Mouse (Mus musculus) spleen, postnatal 36 days (tissue): Measurements from ENCODE around the gene Mdga2.

ENCODE experiments used
- DNase-seq, 2 experiments: peaks; one replicate each; pipeline ENCODE4 v3.0.0; 2022; ENCODE audit warnings: low spot score in 2 of 2, mixed read lengths in 1 of 2

The Mdga2 gene

GRCm38 (mm10) chr12:67056621-67057020 is 165.7 kb downstream of the Mdga2 start:
- DNase-seq, result no peak

DNA sequence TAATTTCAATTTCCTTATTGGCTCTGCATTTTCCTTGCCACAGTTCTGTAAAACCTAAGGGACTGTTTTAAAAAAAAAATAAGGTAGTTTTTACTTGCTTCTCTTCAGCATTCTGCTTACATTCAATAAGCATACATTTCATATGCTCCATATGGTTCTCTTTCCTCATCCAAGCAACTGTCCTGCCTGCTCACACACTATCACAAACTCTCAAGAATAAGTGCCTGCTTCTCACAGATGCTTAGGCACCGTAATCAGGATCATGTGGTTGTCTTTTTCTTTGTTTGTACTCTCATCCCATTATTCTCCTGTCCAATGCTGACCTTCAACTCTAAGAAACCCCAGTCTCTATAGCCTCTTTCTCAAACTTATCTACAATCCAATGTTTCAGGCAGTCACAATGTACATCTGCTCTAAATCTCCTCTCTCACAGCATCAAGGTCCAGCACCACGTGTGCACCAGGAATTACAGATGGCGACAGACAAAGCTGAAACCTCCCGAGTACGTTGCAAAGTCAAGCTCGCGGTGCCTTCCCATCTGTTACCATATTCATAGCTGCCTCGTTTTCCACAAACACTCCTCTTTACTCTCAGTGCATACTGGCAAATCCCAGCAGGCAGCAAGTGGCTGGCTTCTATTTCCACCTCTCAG is 177.1 kb downstream of the Mdga2 start:
- DNase-seq, result no peak

DNA sequence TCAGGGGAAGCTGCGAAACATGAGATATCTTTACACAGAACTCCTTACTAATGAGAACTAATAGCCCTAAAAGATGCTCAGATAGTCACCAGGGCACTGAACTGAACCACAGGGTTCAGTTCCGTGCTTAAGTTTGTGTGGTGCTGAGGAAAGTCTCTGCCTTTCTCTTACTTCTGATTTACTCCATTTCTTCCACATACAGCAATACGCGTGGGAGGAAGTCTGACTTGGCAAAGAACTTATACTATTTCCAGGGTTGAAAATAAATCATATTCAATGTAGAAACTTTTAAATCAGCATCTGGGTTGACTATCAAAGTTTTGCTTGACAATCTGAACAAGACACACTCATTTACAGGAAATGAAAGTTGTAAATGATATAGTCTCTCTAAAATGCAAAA is 180.5 kb downstream of the Mdga2 start:
- no peak for DNase-seq

- DNase-seq, result no peak
Measured at GRCm38 (mm10) chr12:67035509-67036261, 186.7 kb downstream of the Mdga2 start.

DNA sequence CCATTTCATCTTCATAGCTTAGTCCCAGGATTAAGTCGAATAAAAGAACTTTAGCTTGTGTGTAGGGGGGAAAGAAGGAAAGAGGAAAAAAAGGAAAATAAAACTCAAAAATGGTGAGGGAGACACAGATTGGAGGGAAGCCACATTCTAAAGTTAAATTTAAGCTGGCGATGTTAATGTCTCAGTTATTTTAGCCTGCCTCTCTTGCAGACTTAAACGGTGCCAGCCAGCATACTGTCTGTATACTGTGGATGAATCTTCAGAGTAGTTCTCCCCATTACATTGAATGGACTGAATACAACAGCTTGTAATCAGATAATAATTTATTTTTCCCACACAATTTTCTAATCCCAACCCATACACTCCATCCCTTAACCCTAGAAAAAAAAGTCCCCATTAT is 205.2 kb downstream of the Mdga2 start:
- DNase-seq, result no peak

- DNase-seq, result no peak
Measured at GRCm38 (mm10) chr12:67011368-67011767, 211.0 kb downstream of the Mdga2 start.

DNA sequence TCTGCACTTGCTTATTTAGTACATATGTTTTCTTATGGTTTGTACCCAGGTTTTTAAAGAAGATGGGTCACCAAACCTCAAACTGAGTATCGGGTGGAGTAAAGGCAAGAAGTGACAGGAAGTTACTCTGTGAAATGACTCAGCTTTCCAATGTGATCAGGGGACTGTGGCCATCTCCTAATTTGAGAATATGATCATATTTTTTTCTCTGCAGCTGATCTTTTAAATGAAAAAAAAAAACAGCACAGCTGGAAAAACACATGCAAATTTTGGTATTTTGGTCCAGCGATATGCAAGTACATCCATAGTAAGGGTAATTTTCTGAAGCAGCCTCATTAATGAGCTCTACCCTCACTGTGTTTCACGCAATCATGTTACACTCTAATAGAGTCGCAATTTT is 212.0 kb downstream of the Mdga2 start:
- DNase-seq, result no peak

DNA sequence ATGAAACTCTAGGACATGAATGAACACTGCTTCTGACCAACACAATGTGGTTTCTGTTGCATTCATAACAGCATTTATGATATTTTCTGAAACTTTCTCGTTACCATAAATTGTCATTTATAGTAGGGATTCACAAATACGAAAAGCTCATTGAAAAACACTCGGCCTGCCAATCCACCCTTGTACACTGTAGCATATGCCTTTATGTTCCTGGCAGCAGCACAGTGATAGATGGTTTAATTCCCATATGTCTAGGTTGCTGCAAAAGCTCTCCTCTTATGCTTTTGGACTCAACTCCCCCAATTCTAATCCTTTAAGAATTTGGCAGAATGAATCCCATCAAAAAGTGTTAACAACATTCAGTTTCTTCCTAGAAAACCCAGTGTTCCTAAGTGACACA is 213.2 kb downstream of the Mdga2 start:
- no peak for DNase-seq

- no peak for DNase-seq
Measured at GRCm38 (mm10) chr12:66954129-66954528, 268.2 kb downstream of the Mdga2 start.

- no peak for DNase-seq
Measured at GRCm38 (mm10) chr12:66915741-66916140, 306.6 kb downstream of the Mdga2 start.

- no peak for DNase-seq
Measured at GRCm38 (mm10) chr12:66899366-66899765, 323.0 kb downstream of the Mdga2 start.

GRCm38 (mm10) chr12:66896790-66897189 is 325.6 kb downstream of the Mdga2 start:
- no peak for DNase-seq

DNA sequence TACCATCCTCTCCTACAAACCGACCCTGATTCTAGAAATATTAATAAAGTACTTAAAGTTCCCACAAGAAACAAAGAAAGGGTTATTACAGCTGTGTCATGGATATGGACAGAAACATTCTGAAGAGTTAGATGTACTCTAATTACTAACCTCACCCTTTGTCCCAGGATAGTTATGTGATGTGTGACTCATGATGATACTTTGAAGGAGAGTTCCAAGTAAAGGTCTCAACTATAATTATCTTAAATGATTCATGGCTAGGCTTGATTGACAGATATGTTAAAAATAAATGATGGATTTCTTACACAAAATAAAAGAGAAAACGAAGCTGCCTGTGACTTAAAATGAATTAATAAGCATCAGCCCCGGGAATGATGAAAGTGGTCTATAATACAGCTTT is 332.1 kb downstream of the Mdga2 start:
- no peak for DNase-seq

DNA sequence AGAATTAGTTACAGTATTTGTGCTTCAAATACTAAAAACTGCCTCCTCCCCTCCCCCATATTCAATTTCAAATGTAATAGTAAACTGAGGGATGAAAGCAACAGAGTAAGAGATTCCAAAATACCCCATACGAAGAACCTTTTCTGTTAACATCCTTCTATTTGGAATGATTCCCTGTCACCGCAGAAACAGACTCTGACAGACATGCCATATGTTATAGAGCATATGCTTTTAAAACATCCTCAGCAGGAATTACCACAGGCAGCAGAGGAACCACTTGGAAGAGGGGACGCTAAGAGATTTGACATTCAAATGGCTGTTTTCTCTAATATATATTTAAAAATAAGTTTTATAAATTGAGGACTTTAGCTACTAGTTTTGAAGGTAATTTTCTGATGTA is 333.1 kb downstream of the Mdga2 start:
- DNase-seq, result no peak

DNA sequence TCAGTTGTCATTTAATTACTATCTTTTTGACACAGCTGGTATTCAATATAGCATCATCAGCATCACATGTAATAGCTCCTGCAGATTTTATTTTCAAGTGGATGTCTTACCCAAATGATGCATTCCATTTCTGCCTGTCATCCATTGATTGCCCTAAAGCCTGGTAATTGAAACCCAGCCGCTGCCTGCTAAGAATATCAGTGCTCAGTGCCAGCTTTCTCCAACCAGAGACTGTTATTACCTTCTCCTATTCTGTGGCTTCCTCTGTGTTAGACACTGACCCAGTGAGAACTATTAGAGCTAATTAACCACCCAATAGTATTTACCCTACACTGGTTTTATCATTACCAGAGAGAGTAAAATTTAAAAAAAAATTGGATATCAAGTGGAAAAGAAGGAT is 333.7 kb downstream of the Mdga2 start:
- DNase-seq, result no peak

- DNase-seq, result no peak
Measured at GRCm38 (mm10) chr12:66866199-66866598, 356.1 kb downstream of the Mdga2 start.

DNA sequence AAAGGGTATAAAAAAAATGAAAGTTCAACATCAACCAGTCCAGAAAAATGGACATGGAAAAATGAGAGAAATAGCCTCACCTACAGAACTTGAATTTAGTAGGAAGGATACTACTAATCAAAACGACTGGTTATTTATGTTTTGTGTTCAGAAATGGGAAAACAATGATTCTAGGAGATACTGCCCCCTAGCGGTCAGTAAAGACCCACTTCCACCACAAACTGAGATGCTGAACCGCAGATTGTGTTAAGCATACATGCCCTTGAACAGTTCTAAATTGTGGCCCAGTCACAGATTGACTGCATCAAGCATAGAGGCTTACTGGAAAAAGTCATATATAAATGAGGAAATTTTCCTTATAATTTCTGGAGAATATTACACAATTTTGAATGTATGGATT is 369.2 kb downstream of the Mdga2 start:
- no peak for DNase-seq

DNA sequence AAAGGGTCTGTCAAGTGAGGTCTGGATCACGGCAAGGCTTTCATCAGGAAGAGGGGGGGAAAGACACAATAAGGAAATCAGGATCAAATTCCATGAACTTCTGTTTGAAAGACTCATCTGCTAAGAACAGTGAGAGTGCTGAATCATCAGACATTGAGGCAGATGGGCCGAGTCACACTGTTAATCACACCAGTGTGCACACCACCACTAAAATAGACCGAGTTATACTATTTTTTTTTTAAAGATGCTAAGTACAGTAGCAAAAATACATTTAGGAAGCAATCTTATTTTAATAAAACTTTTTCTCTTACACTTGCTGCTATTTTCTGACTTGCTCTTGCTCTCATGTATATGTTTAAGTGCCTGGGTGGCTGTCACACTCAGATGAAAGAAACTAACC is 382.0 kb downstream of the Mdga2 start:
- DNase-seq, result no peak

GRCm38 (mm10) chr12:66755653-66756052 is 466.7 kb downstream of the Mdga2 start:
- no peak for DNase-seq

DNA sequence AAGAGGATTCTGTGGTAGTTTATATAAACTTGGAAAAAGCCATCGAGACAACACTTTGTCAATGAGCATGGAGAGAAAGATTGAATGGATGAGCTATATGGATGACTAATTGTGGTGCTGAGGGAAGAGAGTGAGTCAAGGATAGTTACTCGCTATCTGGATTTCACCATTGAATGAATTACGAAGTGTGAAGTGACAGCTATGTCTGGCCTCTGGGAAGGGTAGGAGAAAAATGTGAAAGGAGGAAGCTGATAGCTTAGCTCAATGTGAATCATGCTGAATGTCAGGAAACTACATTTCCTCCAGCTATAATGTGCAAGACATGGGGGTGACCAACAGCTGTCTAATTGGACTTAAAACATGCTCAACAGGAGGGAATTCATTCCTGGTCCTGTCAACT is 487.8 kb downstream of the Mdga2 start:
- DNase-seq, result no peak

DNA sequence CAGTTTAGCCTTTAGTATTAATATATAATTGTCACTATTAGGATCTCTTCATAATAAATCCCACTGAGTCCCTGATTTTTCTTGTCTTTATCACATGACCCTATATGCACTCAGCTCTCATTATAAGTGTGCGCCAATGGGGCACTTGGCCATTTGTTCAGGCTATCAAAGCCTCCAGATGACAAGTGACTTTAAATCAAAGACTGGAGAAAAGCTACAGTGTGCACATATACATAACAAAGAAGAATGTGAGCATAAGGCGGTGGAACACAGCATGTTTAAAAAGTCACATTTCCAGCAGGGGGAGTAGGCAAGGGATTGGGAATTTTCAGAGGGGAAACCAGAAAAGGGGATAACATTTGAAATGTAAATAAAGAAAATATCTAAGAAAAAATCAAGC is 497.9 kb downstream of the Mdga2 start:
- DNase-seq, result no peak

DNA sequence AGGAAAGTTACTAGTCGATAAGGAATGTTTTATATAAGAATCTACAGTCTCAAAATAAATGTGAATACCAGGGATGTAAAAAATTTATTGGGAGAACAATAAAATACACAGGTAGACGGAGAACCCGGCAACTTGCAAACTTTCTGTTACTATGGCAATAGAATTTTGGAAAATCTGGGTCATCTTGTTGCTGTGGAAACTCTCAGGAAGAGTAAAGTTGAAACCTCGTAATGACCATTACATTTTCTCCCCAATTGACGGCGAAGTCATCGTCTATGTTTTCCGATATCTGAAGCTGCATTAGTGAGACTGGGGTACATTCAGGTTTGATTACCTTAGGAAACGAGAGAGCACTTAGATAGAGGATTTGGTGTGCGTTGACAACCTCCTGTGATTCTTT is 514.0 kb downstream of the Mdga2 start:
- DNase-seq, result no peak

DNA sequence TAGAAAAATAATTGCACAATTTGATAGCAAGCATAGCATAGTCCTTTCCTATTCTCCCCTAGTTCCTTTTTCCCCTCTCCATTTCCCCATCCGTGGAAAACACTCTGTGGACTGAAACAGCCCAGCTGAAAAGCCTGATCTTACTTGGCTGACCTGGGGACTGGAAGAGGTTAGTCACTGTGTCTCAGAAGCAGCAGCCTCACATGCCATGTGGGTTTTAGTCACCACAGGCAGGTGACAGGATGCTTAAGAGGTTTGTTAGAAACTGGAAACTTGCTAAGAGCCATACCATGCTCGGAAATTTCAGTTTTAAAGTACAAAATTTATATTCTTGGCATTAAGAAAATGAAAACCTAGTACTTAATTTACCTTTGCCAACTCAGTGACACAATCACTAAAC is 514.9 kb downstream of the Mdga2 start:
- no peak for DNase-seq

DNA sequence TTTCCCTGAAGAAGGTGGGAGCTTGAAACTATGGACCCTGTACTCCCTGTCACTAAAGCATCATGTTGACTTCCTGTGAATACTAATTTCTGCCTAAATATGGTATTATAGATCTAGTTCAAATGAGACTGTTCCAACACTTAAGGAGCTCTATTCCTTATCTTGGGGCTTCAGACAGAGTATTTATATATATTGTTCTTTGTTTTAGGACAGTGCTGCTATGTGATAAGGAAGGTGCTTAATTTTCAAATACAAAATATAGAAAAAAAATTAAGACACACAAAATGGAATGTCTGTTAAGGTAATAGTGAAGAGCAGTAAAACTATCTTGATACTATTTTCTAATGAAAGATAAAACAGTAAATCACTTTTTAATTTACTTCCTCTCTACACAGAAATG is 517.3 kb downstream of the Mdga2 start:
- no peak for DNase-seq
